Mouse (Mus musculus) embryonic facial prominence, embryonic 11.5 days (tissue): ENCODE measurements around the gene Prkcz. TPM values are rescaled to one million over a fixed set of nuclear protein-coding genes. Genes with fewer than 3 reads are reported as not detected.

Experiments
- ATAC-seq: fragments of 200-750 bp; cut with Nextera tagmentation; replicated peaks from 2 replicates; pipeline ENCODE4 v1.8.0; 2017; ENCODE audit warnings: low read depth; ENCODE audit not compliant: insufficient number of reproducible peaks, low FRiP score, low TSS enrichment
- DNase-seq: peaks from one replicate; pipeline ENCODE4 v3.0.0-alpha.2; 2015; ENCODE audit warnings: low spot score
- H3K27ac ChIP-seq: fragments of 300-500 bp; sonication (generic); replicated peaks from 2 replicates; pipeline ENCODE4 v1.5.1; 2014; ENCODE audit warnings: mild to moderate bottlenecking, low read depth, low read length, control low read depth
- H3K27me3 ChIP-seq: fragments of 300-500 bp; sonication (generic); 2 replicates; pipeline ENCODE4 v1.6.1; 2014; ENCODE audit warnings: mild to moderate bottlenecking, low read length, moderate library complexity, mixed read lengths; ENCODE audit not compliant: control insufficient read depth, insufficient read depth
- H3K36me3 ChIP-seq: fragments of 300-500 bp; sonication (generic); replicated peaks from 2 replicates; pipeline ENCODE4 v1.6.1; 2014; ENCODE audit warnings: low read depth, mild to moderate bottlenecking, low read length, moderate library complexity, mixed read lengths; ENCODE audit not compliant: control insufficient read depth, insufficient read depth
- H3K4me1 ChIP-seq: fragments of 300-500 bp; sonication (generic); 2 replicates; pipeline ENCODE4 v1.6.1; 2014; ENCODE audit warnings: low read length, mixed read lengths; ENCODE audit not compliant: control insufficient read depth, insufficient read depth
- H3K4me2 ChIP-seq: fragments of 300-500 bp; sonication (generic); 2 replicates; pipeline ENCODE4 v1.6.1; 2014; ENCODE audit warnings: low read depth, mild to moderate bottlenecking, control low read depth, low read length, moderate library complexity
- H3K4me3 ChIP-seq: fragments of 300-500 bp; sonication (generic); 2 replicates; pipeline ENCODE4 v1.5.1; 2014; ENCODE audit warnings: low read depth, low read length, control low read depth
- H3K9ac ChIP-seq: fragments of 300-500 bp; sonication (generic); replicated peaks from 2 replicates; pipeline ENCODE4 v1.6.1; 2014; ENCODE audit warnings: mild to moderate bottlenecking, control low read depth, low read length
- H3K9me3 ChIP-seq: fragments of 300-500 bp; sonication (generic); replicated peaks from 2 replicates; pipeline ENCODE4 v1.6.1; 2016; ENCODE audit warnings: mild to moderate bottlenecking, low read length, inconsistent platforms, mixed read lengths; ENCODE audit not compliant: control insufficient read depth
- WGBS: fragments of 180-500 bp; shearing (Covaris S2); extraction: QIAGEN DNeasy Blood & Tissue Kit; methylation state at CpG from one replicate; pipeline ENCODE4 v1.1.7; 2014; 5-methylcytosine and 5-hydroxymethylcytosine counted together
- polyA plus RNA-seq: library from polyadenylated mRNA; unstranded; fragments of >200 nt; fragmentation: Nextera tagmentation; extraction: Ambion mirVana; gene quantifications from 2 replicates; pipeline ENCODE4 v1.2.1, GENCODE M21; 2014

Prkcz gene
- polyA plus RNA-seq, 1 experiment from 2014 or later = 8.1 TPM

- Histone ChIP-seq H3K27me3 (no peaks in the 10 kb centered on the region), H3K4me3 (no peak overlapping the region), H3K9me3 (no peaks in the 10 kb centered on the region), H3K9ac (no peak overlapping the region), H3K4me2 (no peak overlapping the region), H3K4me1 (no peaks in the 10 kb centered on the region), H3K36me3 (no peaks in the 10 kb centered on the region), H3K27ac (no peak overlapping the region)
- no peak for ATAC-seq
- DNase-seq = no peak
- 85% methylated on average over 5 of the region's 5 CpGs for WGBS
Measured at GRCm38 (mm10) chr4:155242292-155242691, 118.9 kb downstream of the Prkcz start.

DNA sequence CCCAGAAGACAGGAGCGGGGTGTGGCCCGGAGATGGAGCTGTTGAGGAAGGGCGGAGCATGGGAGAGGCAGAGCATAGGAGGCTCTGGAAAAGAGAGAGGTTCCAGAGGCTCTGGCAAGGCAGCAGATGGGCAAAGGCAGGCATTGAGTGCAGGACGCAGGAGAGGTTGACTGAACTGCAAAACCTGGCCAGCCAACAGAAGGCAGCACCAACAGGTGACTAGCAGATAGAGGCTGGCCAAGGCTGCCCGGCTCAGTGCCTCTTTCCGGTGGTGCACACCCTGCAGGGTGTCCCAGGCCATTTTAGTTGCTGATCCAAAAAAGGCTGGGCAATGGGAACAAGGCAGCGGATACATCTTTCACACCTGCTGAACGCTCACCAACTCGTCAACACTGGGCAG lies 119.4 kb downstream of the Prkcz start:
- no peak overlapping the region for H3K4me2 ChIP-seq
- no peaks in the 10 kb centered on the region for H3K9me3 ChIP-seq
- H3K4me3 ChIP-seq = no peak overlapping the region
- H3K27ac ChIP-seq = no peak overlapping the region
- no peak overlapping the region for H3K9ac ChIP-seq
- no peaks in the 10 kb centered on the region for H3K36me3 ChIP-seq
- no peak for DNase-seq
- no peaks in the 10 kb centered on the region for H3K27me3 ChIP-seq
- ATAC-seq = no peak
- 78% methylated on average over 9 of the region's 9 CpGs for WGBS
- H3K4me1 ChIP-seq = no peaks in the 10 kb centered on the region

DNA sequence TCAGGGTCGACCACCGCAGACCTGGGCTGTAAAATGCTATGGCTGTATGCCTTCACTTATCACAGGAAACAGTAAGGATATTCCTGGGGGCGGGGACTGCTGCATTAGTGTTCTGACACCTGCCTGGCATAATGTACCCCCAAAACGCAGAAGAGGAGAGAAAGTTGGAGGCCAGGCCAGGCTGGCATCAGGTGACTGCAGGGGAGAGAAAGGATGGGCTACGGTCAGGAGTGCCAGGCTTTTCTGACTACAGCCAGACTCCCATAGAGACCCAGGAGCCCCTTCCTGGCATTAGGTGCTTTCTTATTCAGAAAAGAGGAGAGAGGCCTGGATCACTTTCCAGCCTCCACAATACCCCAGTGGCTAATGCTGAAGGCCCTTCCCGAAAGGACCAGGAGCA lies 121.7 kb downstream of the Prkcz start:
- H3K27ac ChIP-seq = no peak overlapping the region
- 64% methylated on average over 6 of the region's 6 CpGs for WGBS
- ATAC-seq = no peak

DNA sequence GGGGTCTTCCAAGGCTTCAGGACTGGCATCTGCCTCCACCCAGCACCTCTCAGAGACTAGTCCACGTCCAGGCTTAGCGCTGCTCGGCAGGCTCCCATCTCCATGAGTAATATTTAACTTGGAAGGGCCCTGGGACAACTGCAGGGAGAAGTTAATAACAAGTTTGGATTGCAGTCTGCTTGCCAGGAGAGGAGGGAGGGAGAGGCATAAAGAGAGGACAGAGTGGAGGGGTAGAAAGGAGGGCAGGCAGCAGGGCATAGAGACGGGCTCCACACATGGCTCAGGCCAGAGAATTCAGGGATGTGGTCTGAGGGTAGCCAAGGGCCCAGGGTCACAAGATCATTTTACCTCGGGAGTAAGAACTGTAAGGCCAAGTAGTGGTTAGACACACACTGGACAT lies 122.9 kb downstream of the Prkcz start:
- Histone ChIP-seq H3K36me3 (no peaks in the 10 kb centered on the region), H3K9ac (no peak overlapping the region), H3K9me3 (no peaks in the 10 kb centered on the region), H3K27me3 (no peaks in the 10 kb centered on the region), H3K4me2 (no peak overlapping the region), H3K27ac (no peak overlapping the region), H3K4me3 (no peak overlapping the region), H3K4me1 (peaks cover 24% of the 10 kb centered on the region)
- 83% methylated on average over 5 of the region's 5 CpGs for WGBS
- ATAC-seq (no peak), DNase-seq (no peak)

More for the DNA sequence above, 121.7 kb downstream of the Prkcz start:
- Histone ChIP-seq H3K9me3 (no peaks in the 10 kb centered on the region), H3K4me1 (peaks cover 15% of the 10 kb centered on the region), H3K9ac (no peak overlapping the region), H3K4me2 (no peak overlapping the region), H3K4me3 (no peak overlapping the region), H3K36me3 (no peaks in the 10 kb centered on the region), H3K27me3 (no peaks in the 10 kb centered on the region)
- no peak for DNase-seq

- Histone ChIP-seq H3K27me3 (no peaks in the 10 kb centered on the region), H3K27ac (no peak overlapping the region), H3K4me2 (no peak overlapping the region), H3K9me3 (no peaks in the 10 kb centered on the region), H3K4me1 (peaks cover 24% of the 10 kb centered on the region), H3K4me3 (no peak overlapping the region), H3K9ac (no peak overlapping the region; the same call in 1 of the 2 replicates), H3K36me3 (no peaks in the 10 kb centered on the region)
- 78% methylated on average over 12 of the region's 12 CpGs for WGBS
- no peak for DNase-seq
- ATAC-seq = no peak
Measured at GRCm38 (mm10) chr4:155236737-155237385, 124.3 kb downstream of the Prkcz start.

- DNase-seq (peak; percentile 90), ATAC-seq (peak; percentile 60)
- Histone ChIP-seq H3K4me3 (0 out of 2 replicates have a peak overlapping the region, but pooled peaks have one; percentile 6), H3K36me3 (no peaks in the 10 kb centered on the region), H3K27ac (peak overlapping the region; percentile 87), H3K9me3 (no peaks in the 10 kb centered on the region), H3K27me3 (no peaks in the 10 kb centered on the region), H3K4me2 (peak overlapping the region; percentile 21), H3K9ac (peak overlapping the region; percentile 60), H3K4me1 (peaks cover 24% of the 10 kb centered on the region)
- 22% methylated on average over 18 of the region's 18 CpGs for WGBS
Measured at GRCm38 (mm10) chr4:155235311-155236119, 125.6 kb downstream of the Prkcz start.

GRCm38 (mm10) chr4:155234371-155235310 lies 126.5 kb downstream of the Prkcz start:
- Histone ChIP-seq H3K27me3 (no peaks in the 10 kb centered on the region), H3K9ac (peak overlapping the region; percentile 18), H3K9me3 (no peaks in the 10 kb centered on the region), H3K4me2 (peak overlapping the region; percentile 19; the same call in 1 of the 2 replicates), H3K36me3 (no peaks in the 10 kb centered on the region), H3K27ac (peak overlapping the region; percentile 87), H3K4me3 (no peak overlapping the region), H3K4me1 (peaks cover 24% of the 10 kb centered on the region)
- DNase-seq = peak; percentile 18
- 0 out of 2 replicates have a peak, but pooled peaks have one; percentile 5 for ATAC-seq
- 53% methylated on average over 8 of the region's 8 CpGs for WGBS
